9 mouse cellular contexts compared by ENCODE assay signal in the genomic region with DNA sequence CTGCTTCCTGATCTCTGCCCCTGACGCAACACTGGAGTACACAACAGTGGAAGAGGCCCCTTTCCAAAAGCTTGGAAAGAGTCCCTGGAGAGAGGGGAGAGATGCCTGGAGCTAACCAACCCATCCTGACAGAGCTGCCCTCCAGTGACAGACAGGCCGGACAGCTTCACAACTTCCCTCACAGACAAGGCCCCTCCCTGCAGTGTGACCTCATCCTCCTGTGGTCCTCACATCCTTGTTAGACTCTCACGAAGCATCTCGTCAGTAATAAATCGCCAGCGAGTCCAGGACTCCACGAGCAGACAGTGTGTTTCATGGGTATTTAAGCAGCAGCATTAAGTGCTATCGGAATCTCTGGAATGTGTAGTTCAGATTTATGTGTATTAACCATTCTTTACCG.
DNase-seq lines count a peak whose midpoint lies in the region; ATAC-seq and TF ChIP-seq lines count a peak whose summit lies in the region.
"Had no signal": no experiment of that assay in that cellular context is flagged by ENCODE, and none has a peak within 500 bp of the region (broad histone marks: within the 10 kb centered on the region; RNA-seq: fewer than 3 reads in every experiment).

No protein-coding gene starts in this region.

- TF ChIP-seq POLR2A in testis, adult 2 months (IDR thresholded peaks at IDR 0.05; ENCODE audit: control insufficient read depth, low read depth, low read length) = peak; percentile 56; the same call in 1 of the 2 replicates

- TF ChIP-seq CTCF in testis, adult 2 months (IDR thresholded peaks at IDR 0.05; ENCODE audit: control insufficient read depth, insufficient read depth, insufficient replicate concordance, low read depth, low read length) = no peak

- no peaks in the 10 kb centered on the region for H3K36me3 ChIP-seq in testis, adult 2 months (ENCODE audit: control insufficient read depth, insufficient read depth, low read length)

- no peak overlapping the region for H3K27ac ChIP-seq in testis, adult 2 months (ENCODE audit: control insufficient read depth, insufficient read depth, low read depth, low read length)

- H3K4me3 ChIP-seq in testis, adult 2 months (ENCODE audit: control insufficient read depth, low read depth, low read length) = no peak overlapping the region

- no peak for ATAC-seq in cerebellum, adult (ENCODE audit: insufficient number of reproducible peaks, low FRiP score, low TSS enrichment)

- H3K4me1 ChIP-seq in testis, adult 2 months (ENCODE audit: control insufficient read depth, insufficient read depth, low read length) = peaks cover 22% of the 10 kb centered on the region

- peak; percentile 27 for DNase-seq in gastrocnemius, postnatal 14 days
- no peak for DNase-seq in gastrocnemius, postnatal 10 days
- no peak for DNase-seq in testis, postnatal 14 days (ENCODE audit: low spot score)
- DNase-seq in mesoderm, embryonic 11.5 days (ENCODE audit: low read depth, low spot score) = peak; percentile 88
- peak; percentile 39 for DNase-seq in yolk sac, embryonic 10.5 days (ENCODE audit: low spot score)
- DNase-seq in frontal cortex, postnatal 25 days (ENCODE audit: low spot score in 2 of 2) = no peak
- DNase-seq: right cerebral cortex, postnatal 25 days had no signal

- H3K27me3 ChIP-seq in testis, adult 2 months (ENCODE audit: control insufficient read depth, insufficient read depth, low read length) = no peaks in the 10 kb centered on the region

- intact Hi-C loops in gastrocnemius, postnatal 14 days (cut with DNase I; ENCODE audit: low total_unique reads) = no loop called here

Comparison
In these comparisons a context has a peak if more than half of its experiments do, and no peak if none do; other contexts are left out.
1. DNase-seq: peak in gastrocnemius, postnatal 14 days (single experiment), mesoderm, embryonic 11.5 days (single experiment) and yolk sac, embryonic 10.5 days (single experiment); none in gastrocnemius, postnatal 10 days (single experiment), testis, postnatal 14 days (single experiment) and frontal cortex, postnatal 25 days (0 of 2).